Mouse (Mus musculus) heart, postnatal 10 days (tissue): ENCODE data around the gene Dppa1. TPM values are rescaled to one million over a fixed set of nuclear protein-coding genes. Genes with fewer than 3 reads are reported as not detected.

Experiments used
- DNase-seq, 2 experiments: peaks; one replicate each; pipeline ENCODE4 v3.0.0; 2021
- intact Hi-C: fragments of 180-260 bp; cut with DNase I; formaldehyde crosslinking; loops from one replicate; pipeline ENCODE4 v1.15.1; 2025
- total RNA-seq, 2 experiments: library from RNA; stranded (reverse); gene quantifications; 2 replicates each; pipeline ENCODE4 v1.2.3; 2021

The Dppa1 gene
- total RNA-seq, 2 experiments from 2014 or later, result not detected

GRCm38 (mm10) chr11:46561096-46561495 is 68.0 kb downstream of the Dppa1 start:
- intact Hi-C loops, result no loop called here
- no peak for DNase-seq

Other genes starting within 250 kb of the Dppa1 start
- under 1 TPM; 0.50 to 0.86 TPM for gene Itk, start 239.7 kb downstream of the Dppa1 start, total RNA-seq
- not detected for gene Fam71b, start 232.7 kb downstream of the Dppa1 start, total RNA-seq
- gene Med7, start 192.3 kb downstream of the Dppa1 start, total RNA-seq, result 10 to 100 TPM; 18.8 to 19.0 TPM
- gene Havcr2, start 174.3 kb downstream of the Dppa1 start, total RNA-seq, result under 1 TPM; 0.22 TPM
- gene Gm12169, start 105.0 kb downstream of the Dppa1 start, total RNA-seq, result not detected
- gene BC053393, start 57.7 kb downstream of the Dppa1 start, total RNA-seq, result not detected
- not detected for gene Timd2, start 77.8 kb upstream of the Dppa1 start, total RNA-seq
- not detected for gene Havcr1, start 105.8 kb upstream of the Dppa1 start, total RNA-seq
- under 1 TPM; 0.26 to 0.72 TPM for gene Timd4, start 181.5 kb upstream of the Dppa1 start, total RNA-seq